In the genomic region with DNA sequence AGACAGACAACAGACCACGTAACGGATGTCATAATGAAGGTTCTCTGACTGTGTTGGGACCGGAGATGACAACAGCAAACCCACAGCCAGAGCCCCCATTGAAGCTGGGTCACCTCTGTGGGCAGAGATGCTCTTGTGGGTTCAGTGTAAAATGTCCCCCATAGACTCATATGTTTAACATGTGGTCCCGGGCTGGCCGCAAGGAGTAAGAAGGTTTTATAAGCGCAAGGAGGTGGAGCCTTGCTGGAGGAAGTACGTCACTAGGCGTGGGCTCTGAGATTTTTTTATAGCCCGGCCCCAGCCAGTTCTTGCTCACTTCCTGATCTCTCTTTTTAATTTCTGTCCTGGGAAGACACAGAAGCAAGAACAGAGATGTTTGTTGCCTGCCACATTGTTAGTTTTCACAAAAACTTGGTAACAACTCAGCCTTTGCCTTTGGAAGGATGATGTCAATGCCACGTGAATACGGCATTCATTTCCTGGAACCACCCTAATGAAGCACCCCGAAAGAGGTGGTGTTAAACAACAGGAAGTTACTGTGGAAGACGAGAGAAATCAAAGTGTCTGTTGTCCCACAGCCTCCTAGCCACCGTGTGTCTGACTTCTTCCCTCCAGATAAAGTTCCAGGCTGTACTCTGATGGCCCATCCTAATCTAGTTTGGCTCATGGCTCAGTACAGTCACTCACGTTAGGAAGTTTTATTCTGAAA, we compare ENCODE assay signal across 16 mouse cellular contexts.
DNase-seq lines count a peak whose midpoint lies in the region; ATAC-seq and TF ChIP-seq lines count a peak whose summit lies in the region.
"Had no signal": no experiment of that assay in that cellular context is flagged by ENCODE, and none has a peak within 500 bp of the region (broad histone marks: within the 10 kb centered on the region; RNA-seq: fewer than 3 reads in every experiment).

No protein-coding gene starts in this region.

- H3K27ac ChIP-seq in hindbrain, embryonic 13.5 days: peak overlapping the region; percentile 62; the same call in 1 of the 2 replicates
- no peak overlapping the region for H3K27ac ChIP-seq in hindbrain, postnatal 0 days
- H3K27ac ChIP-seq: neural tube, embryonic 12.5 days had no signal

- H3K9ac ChIP-seq in hindbrain, embryonic 13.5 days: 0 out of 2 replicates have a peak overlapping the region, but pooled peaks have one; percentile 26
- H3K9ac ChIP-seq in hindbrain, postnatal 0 days (replicated peaks; ENCODE audit: low read length): no peak overlapping the region
- H3K9ac ChIP-seq: neural tube, embryonic 12.5 days had no signal

- no peak overlapping the region for H3K4me2 ChIP-seq in hindbrain, embryonic 13.5 days
- H3K4me2 ChIP-seq in hindbrain, postnatal 0 days (ENCODE audit: low read depth, low read length): no peak overlapping the region

- H3K4me3 ChIP-seq in hindbrain, embryonic 13.5 days: no peak overlapping the region
- no peak overlapping the region for H3K4me3 ChIP-seq in hindbrain, postnatal 0 days (ENCODE audit: low read length)
- H3K4me3 ChIP-seq: megakaryocyte, embryonic 14.5 days; neural tube, embryonic 12.5 days had no signal

- no peaks in the 10 kb centered on the region for H3K27me3 ChIP-seq in hindbrain, embryonic 13.5 days
- H3K27me3 ChIP-seq in hindbrain, postnatal 0 days (ENCODE audit: insufficient read depth, low read length): no peaks in the 10 kb centered on the region
- H3K27me3 ChIP-seq: neural tube, embryonic 12.5 days had no signal

- 81% methylated on average over 15 of the region's 15 CpGs for WGBS in hindbrain, embryonic 13.5 days
- 82% methylated on average over 15 of the region's 15 CpGs for WGBS in hindbrain, postnatal 0 days

- DNase-seq in hindbrain, postnatal 0 days (ENCODE audit: low spot score): no peak
- peak; percentile 70 for DNase-seq in T-cell, adult 2 months (ENCODE audit: low spot score)
- DNase-seq in natural killer cell, adult 2 months (ENCODE audit: low spot score in 2 of 2): peak; percentile 47 to 69
- DNase-seq in left cerebral cortex, postnatal 36 days (ENCODE audit: low spot score in 2 of 2): no peak
- no peak for DNase-seq in spleen, postnatal 4 days (ENCODE audit: low spot score in 2 of 2)
- DNase-seq: cerebellum, adult 9-10 months; gastrocnemius, postnatal 14 days; heart, postnatal 14 days; kidney, adult 11 months; kidney, postnatal 4 days; lung, adult 2 months; thymus, postnatal 14 days had no signal

- intact Hi-C loops in left cerebral cortex, postnatal 36 days (cut with DNase I): no loop called here

- TF ChIP-seq CTCF in hindbrain, postnatal 0 days (IDR thresholded peaks at IDR 0.05; ENCODE audit: low read depth): no peak

- no peaks in the 10 kb centered on the region for H3K9me3 ChIP-seq in hindbrain, embryonic 13.5 days
- H3K9me3 ChIP-seq in hindbrain, postnatal 0 days (ENCODE audit: low read length): no peaks in the 10 kb centered on the region
- H3K9me3 ChIP-seq: neural tube, embryonic 12.5 days had no signal

- peaks cover 15% of the 10 kb centered on the region for H3K4me1 ChIP-seq in hindbrain, embryonic 13.5 days (replicated peaks)
- H3K4me1 ChIP-seq in hindbrain, postnatal 0 days (ENCODE audit: insufficient read depth, low read length): peaks cover 5% of the 10 kb centered on the region; the same call in 1 of the 2 replicates
- H3K4me1 ChIP-seq: megakaryocyte, embryonic 14.5 days had no signal

- no peaks in the 10 kb centered on the region for H3K36me3 ChIP-seq in hindbrain, embryonic 13.5 days
- H3K36me3 ChIP-seq in hindbrain, postnatal 0 days (ENCODE audit: insufficient read depth, low read length): no peaks in the 10 kb centered on the region
- H3K36me3 ChIP-seq: neural tube, embryonic 12.5 days had no signal

- peak; percentile 17; the same call in 1 of the 2 replicates for ATAC-seq in hindbrain, embryonic 13.5 days (ENCODE audit: low FRiP score)
- ATAC-seq in hindbrain, postnatal 0 days: no peak
- ATAC-seq in megakaryocyte, adult 5-6 weeks (ENCODE audit: poor library complexity, severe bottlenecking): peak; percentile 69

Comparison
In these comparisons a context has a peak if more than half of its experiments do, and no peak if none do; other contexts are left out.
1. DNase-seq: peak in T-cell, adult 2 months (single experiment) and natural killer cell, adult 2 months (2 of 2); none in hindbrain, postnatal 0 days (single experiment), left cerebral cortex, postnatal 36 days (0 of 2) and spleen, postnatal 4 days (0 of 2).